Mouse (Mus musculus) forebrain, postnatal 0 days (tissue): ENCODE results near the gene Ucp2. TPM values are rescaled to one million over a fixed set of nuclear protein-coding genes. Genes with fewer than 3 reads are reported as not detected.

ENCODE experiments used
- ATAC-seq: fragments of 200-750 bp; cut with Nextera tagmentation; 2 replicates; pipeline ENCODE4 v1.8.0; 2017; ENCODE audit warnings: mild to moderate bottlenecking, moderate library complexity
- DNase-seq: peaks from one replicate; pipeline ENCODE4 v3.0.0-alpha.2; 2015
- H3K27ac ChIP-seq: fragments of 300-500 bp; sonication (generic); 2 replicates; pipeline ENCODE4 v1.5.1; 2014; ENCODE audit warnings: low read depth, mild to moderate bottlenecking, antibody characterized with exemption, low read length, moderate library complexity, mixed read lengths
- H3K27me3 ChIP-seq: fragments of 300-500 bp; sonication (generic); 2 replicates; pipeline ENCODE4 v1.6.1; 2014; ENCODE audit warnings: mild to moderate bottlenecking, low read length, mixed read lengths; ENCODE audit not compliant: insufficient read depth
- H3K36me3 ChIP-seq: fragments of 300-500 bp; sonication (generic); 2 replicates; pipeline ENCODE4 v1.6.1; 2014; ENCODE audit warnings: mild to moderate bottlenecking, moderate library complexity; ENCODE audit not compliant: insufficient read depth
- H3K4me1 ChIP-seq: fragments of 300-500 bp; sonication (generic); 2 replicates; pipeline ENCODE4 v1.6.1; 2014; ENCODE audit warnings: antibody characterized with exemption; ENCODE audit not compliant: insufficient read depth
- H3K4me2 ChIP-seq: fragments of 300-500 bp; sonication (generic); 2 replicates; pipeline ENCODE4 v1.6.1; 2014; ENCODE audit warnings: low read depth, mild to moderate bottlenecking, moderate library complexity
- H3K4me3 ChIP-seq: fragments of 300-500 bp; sonication (generic); 2 replicates; pipeline ENCODE4 v1.5.1; 2014; ENCODE audit warnings: low read depth, low read length, mixed read lengths
- H3K9ac ChIP-seq: fragments of 300-500 bp; sonication (generic); 2 replicates; pipeline ENCODE4 v1.6.1; 2014; ENCODE audit warnings: mild to moderate bottlenecking
- H3K9me3 ChIP-seq: fragments of 300-500 bp; sonication (generic); 2 replicates; pipeline ENCODE4 v1.6.1; 2016; ENCODE audit warnings: low read length
- CTCF ChIP-seq: sonication (generic); IDR thresholded peaks from 2 replicates; pipeline ENCODE4 v1.5.1; 2016; ENCODE audit warnings: antibody characterized with exemption, control low read depth, low read depth
- WGBS: fragments of 180-500 bp; shearing (Covaris S2); extraction: QIAGEN DNeasy Blood & Tissue Kit; methylation state at CpG from one replicate; pipeline ENCODE4 v1.1.7; 2014; 5-methylcytosine and 5-hydroxymethylcytosine counted together
- polyA plus RNA-seq: library from polyadenylated mRNA; unstranded; fragments of >200 nt; fragmentation: Nextera tagmentation; extraction: Ambion mirVana; gene quantifications from 2 replicates; pipeline ENCODE4 v1.2.1, GENCODE M21; 2015
- total RNA-seq: library from RNA; depleted of rRNA; stranded (reverse); fragments of >200 nt; gene quantifications from 2 replicates; pipeline ENCODE4 v1.2.3, GENCODE M21; 2014

The Ucp2 gene
- total and polyA plus RNA-seq, 2 experiments from 2014 or later = 88.3 to 106 TPM

DNA sequence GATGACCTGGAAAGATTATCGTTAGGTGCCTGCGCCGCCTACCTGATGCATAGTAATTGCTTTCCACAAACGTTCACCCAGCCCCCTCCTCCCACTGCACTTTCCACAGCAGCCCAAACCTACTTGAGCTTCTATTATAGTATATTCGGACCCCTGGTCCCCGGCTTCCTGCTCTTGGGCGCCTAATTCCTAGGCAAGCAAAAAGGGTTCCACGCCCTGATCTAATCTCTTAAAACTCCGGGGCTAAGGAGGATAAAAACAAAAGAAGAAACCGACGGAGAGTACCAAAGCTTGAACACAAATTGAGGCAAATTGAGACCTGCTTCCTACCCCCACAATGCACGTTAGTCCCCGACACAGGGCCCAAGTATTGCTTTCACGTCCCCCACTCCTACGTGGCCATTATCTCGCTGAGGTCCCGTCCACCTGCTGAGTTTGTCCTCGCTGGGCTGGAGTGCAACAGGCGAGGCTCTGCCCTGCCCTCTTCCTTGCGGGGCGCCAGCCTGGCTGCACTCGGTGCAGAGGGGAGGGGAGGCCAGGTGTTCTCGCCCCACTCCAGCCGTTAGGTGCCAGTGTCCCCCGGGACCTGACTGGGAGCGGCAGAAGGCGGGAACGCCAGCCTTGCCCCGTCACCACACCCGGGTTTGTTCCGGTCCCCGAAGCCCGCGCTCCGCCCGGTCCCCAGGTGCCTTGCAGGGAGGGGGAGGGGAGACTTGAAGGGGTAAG is 583 bp upstream of the Ucp2 start:
- TF ChIP-seq CTCF = no peak
- WGBS = 4% methylated on average over 36 of the region's 36 CpGs
- Histone ChIP-seq H3K27ac (no peak overlapping the region), H3K4me1 (peaks cover 20% of the 10 kb centered on the region), H3K9ac (peak overlapping the region; percentile 37; the same call in 1 of the 2 replicates), H3K4me3 (peak overlapping the region; percentile 37), H3K4me2 (peak overlapping the region; percentile 61), H3K9me3 (no peaks in the 10 kb centered on the region), H3K27me3 (no peaks in the 10 kb centered on the region), H3K36me3 (no peaks in the 10 kb centered on the region)
- ATAC-seq (no peak), DNase-seq (peak; percentile 16)

- peaks cover 20% of the 10 kb centered on the region for H3K4me1 ChIP-seq
- H3K27me3 ChIP-seq = no peaks in the 10 kb centered on the region
- ATAC-seq = no peak
- peak; percentile 56 for DNase-seq
- TF ChIP-seq CTCF = no peak
- H3K36me3 ChIP-seq = no peaks in the 10 kb centered on the region
- 0 out of 2 replicates have a peak overlapping the region, but pooled peaks have one; percentile 37 for H3K9ac ChIP-seq
- peak overlapping the region; percentile 37 for H3K4me3 ChIP-seq
- no peaks in the 10 kb centered on the region for H3K9me3 ChIP-seq
- 36% methylated on average over 19 of the region's 19 CpGs for WGBS
- peak overlapping the region; percentile 61 for H3K4me2 ChIP-seq
- H3K27ac ChIP-seq = 0 out of 2 replicates have a peak overlapping the region, but pooled peaks have one; percentile 21
Observed at GRCm38 (mm10) chr7:100493484-100494414, 612 bp downstream of the Ucp2 start.

DNA sequence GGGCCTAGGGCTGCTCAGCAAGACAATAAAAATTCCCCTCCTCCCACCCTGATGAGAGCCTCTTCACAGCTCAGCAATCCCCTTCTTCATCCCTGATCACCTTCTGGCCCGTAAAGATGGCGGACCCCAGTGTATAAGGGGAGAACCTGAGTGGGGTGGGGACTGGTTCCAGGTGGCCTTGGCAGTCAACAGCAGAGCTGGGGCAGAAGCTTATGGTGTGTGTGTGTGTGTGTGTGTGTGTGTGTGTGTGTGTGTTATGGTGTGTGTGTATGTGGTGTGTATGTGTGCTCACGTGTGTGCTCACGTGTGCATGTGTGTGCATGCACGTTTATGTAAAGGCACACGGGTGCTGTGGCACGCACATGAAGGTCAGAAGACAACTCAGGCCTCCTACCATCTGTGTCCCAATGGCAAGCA is 1.3 kb downstream of the Ucp2 start:
- Histone ChIP-seq H3K4me3 (no peak overlapping the region), H3K27me3 (no peaks in the 10 kb centered on the region), H3K27ac (no peak overlapping the region), H3K4me2 (peak overlapping the region; percentile 61; the same call in 1 of the 2 replicates), H3K9ac (no peak overlapping the region), H3K36me3 (no peaks in the 10 kb centered on the region), H3K9me3 (no peaks in the 10 kb centered on the region), H3K4me1 (peaks cover 20% of the 10 kb centered on the region)
- ATAC-seq (no peak), DNase-seq (no peak)
- 90% methylated on average over 7 of the region's 7 CpGs for WGBS
- no peak for TF ChIP-seq CTCF

GRCm38 (mm10) chr7:100495042-100495441 is 1.9 kb downstream of the Ucp2 start:
- H3K27me3 ChIP-seq = no peaks in the 10 kb centered on the region
- TF ChIP-seq CTCF = no peak
- no peak for DNase-seq
- peak overlapping the region; percentile 66 for H3K27ac ChIP-seq
- H3K4me3 ChIP-seq = no peak overlapping the region
- peaks cover 20% of the 10 kb centered on the region for H3K4me1 ChIP-seq
- H3K4me2 ChIP-seq = 0 out of 2 replicates have a peak overlapping the region, but pooled peaks have one; percentile 19
- no peak overlapping the region for H3K9ac ChIP-seq
- no peaks in the 10 kb centered on the region for H3K9me3 ChIP-seq
- no peak for ATAC-seq
- WGBS = 50% methylated on average over 8 of the region's 8 CpGs
- no peaks in the 10 kb centered on the region for H3K36me3 ChIP-seq

DNA sequence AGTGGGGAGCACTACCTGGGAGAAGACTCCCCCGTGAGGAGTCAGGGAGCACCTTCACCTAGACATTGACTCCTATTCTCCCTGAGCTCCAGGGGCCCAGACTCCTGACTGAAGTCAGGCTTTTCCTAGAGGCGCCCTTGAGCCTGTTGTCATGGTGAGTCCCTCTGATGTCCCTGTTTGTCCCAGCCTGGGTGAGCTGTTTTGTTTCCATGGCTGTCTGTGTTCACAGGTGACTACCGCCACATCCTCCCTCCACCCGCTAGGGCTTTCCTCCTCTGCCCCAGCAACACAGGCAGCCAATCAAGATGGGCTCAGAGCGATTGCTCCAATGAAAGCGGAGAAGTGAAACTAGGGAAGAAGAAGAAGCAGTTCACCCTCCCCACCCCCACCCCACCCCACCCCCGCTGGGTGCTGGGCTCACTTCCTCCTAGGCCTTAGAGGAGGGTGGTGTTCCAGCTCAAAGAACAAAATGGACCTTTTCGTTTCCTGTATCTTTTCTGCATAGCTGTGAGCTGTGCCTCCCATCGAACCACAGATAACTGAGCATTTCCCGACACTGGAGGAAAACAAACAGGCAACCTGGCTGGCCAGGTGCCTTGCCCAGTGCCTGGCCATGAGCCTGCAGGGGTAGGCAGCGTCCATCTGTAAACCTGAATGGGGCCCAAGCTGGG is 2.6 kb downstream of the Ucp2 start:
- no peaks in the 10 kb centered on the region for H3K27me3 ChIP-seq
- H3K9ac ChIP-seq = peak overlapping the region; percentile 6; the same call in 1 of the 2 replicates
- ATAC-seq (peak; percentile 92), DNase-seq (peak; percentile 76)
- H3K4me3 ChIP-seq = no peak overlapping the region
- TF ChIP-seq CTCF = 0 out of 2 replicates have a peak, but pooled peaks have one; percentile 11
- peak overlapping the region; percentile 66 for H3K27ac ChIP-seq
- peaks cover 20% of the 10 kb centered on the region for H3K4me1 ChIP-seq
- 24% methylated on average over 11 of the region's 11 CpGs for WGBS
- no peaks in the 10 kb centered on the region for H3K36me3 ChIP-seq
- no peaks in the 10 kb centered on the region for H3K9me3 ChIP-seq
- H3K4me2 ChIP-seq = peak overlapping the region; percentile 19; the same call in 1 of the 2 replicates

DNA sequence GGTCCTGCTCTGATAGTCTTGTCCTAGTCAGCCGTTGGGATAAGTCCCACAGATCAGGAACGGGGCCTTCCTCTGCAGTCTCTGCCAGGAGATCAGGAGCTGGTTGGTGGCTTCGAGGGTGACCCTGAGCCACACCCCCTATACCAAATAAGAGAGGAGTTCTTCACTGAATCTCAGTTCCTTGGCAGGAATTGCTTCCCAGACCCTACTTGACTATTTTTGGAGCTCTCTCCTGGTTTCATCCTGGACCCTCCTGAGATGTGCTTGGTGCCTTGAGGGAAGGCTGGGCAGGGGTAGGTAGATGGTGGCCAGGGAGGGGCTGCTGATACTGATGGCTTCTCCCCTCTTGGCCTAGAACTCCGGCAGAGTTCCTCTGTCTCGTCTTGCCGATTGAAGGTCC is 3.2 kb downstream of the Ucp2 start:
- no peak overlapping the region for H3K4me3 ChIP-seq
- H3K4me1 ChIP-seq = peaks cover 20% of the 10 kb centered on the region
- no peak for TF ChIP-seq CTCF
- ATAC-seq (no peak), DNase-seq (no peak)
- no peaks in the 10 kb centered on the region for H3K36me3 ChIP-seq
- H3K4me2 ChIP-seq = peak overlapping the region; percentile 8; the same call in 1 of the 2 replicates
- no peaks in the 10 kb centered on the region for H3K27me3 ChIP-seq
- H3K9ac ChIP-seq = no peak overlapping the region
- 77% methylated on average over 6 of the region's 6 CpGs for WGBS
- H3K9me3 ChIP-seq = no peaks in the 10 kb centered on the region
- H3K27ac ChIP-seq = peak overlapping the region; percentile 54
